Mouse (Mus musculus) heart, embryonic 11.5 days (tissue): ENCODE measurements around the gene Ephb2. TPM values are rescaled to one million over a fixed set of nuclear protein-coding genes. Genes with fewer than 3 reads are reported as not detected.

ENCODE experiments used
- ATAC-seq: fragments of 200-750 bp; cut with Nextera tagmentation; replicated peaks from 2 replicates; pipeline ENCODE4 v1.8.0; 2017; ENCODE audit warnings: moderate library complexity; ENCODE audit not compliant: insufficient number of reproducible peaks, low FRiP score, low TSS enrichment
- H3K27ac ChIP-seq: fragments of 300-500 bp; sonication (generic); 2 replicates; pipeline ENCODE4 v1.5.1; 2014; ENCODE audit warnings: mild to moderate bottlenecking, low read depth, low read length
- H3K27me3 ChIP-seq: fragments of 300-500 bp; sonication (generic); 2 replicates; pipeline ENCODE4 v1.6.1; 2014; ENCODE audit warnings: mild to moderate bottlenecking, low read length, mixed read lengths; ENCODE audit not compliant: control insufficient read depth, insufficient read depth
- H3K36me3 ChIP-seq: fragments of 300-500 bp; sonication (generic); 2 replicates; pipeline ENCODE4 v1.6.1; 2014; ENCODE audit warnings: mild to moderate bottlenecking, low read length, moderate library complexity, mixed read lengths; ENCODE audit not compliant: control insufficient read depth, insufficient read depth
- H3K4me1 ChIP-seq: fragments of 300-500 bp; sonication (generic); 2 replicates; pipeline ENCODE4 v1.6.1; 2014; ENCODE audit warnings: low read length; ENCODE audit not compliant: control insufficient read depth, insufficient read depth
- H3K4me2 ChIP-seq: fragments of 300-500 bp; sonication (generic); 2 replicates; pipeline ENCODE4 v1.6.1; 2014; ENCODE audit warnings: mild to moderate bottlenecking, moderate library complexity
- H3K4me3 ChIP-seq: fragments of 300-500 bp; sonication (generic); 2 replicates; pipeline ENCODE4 v1.5.1; 2014; ENCODE audit warnings: low read depth, low read length
- H3K9ac ChIP-seq: fragments of 300-500 bp; sonication (generic); 2 replicates; pipeline ENCODE4 v1.6.1; 2014; ENCODE audit warnings: mild to moderate bottlenecking, low read depth, low read length, moderate library complexity
- H3K9me3 ChIP-seq: fragments of 300-500 bp; sonication (generic); replicated peaks from 2 replicates; pipeline ENCODE4 v1.6.1; 2016; ENCODE audit warnings: low read length; ENCODE audit not compliant: control insufficient read depth
- WGBS: fragments of 180-500 bp; shearing (Covaris S2); extraction: QIAGEN DNeasy Blood & Tissue Kit; methylation state at CpG from one replicate; pipeline ENCODE4 v1.1.7; 2014; ENCODE audit not compliant: insufficient replicate concordance; 5-methylcytosine and 5-hydroxymethylcytosine counted together
- polyA plus RNA-seq: library from polyadenylated mRNA; unstranded; fragments of >200 nt; fragmentation: Nextera tagmentation; extraction: Ambion mirVana; gene quantifications from 2 replicates; pipeline ENCODE4 v1.2.1, GENCODE M21; 2014

The Ephb2 gene
- polyA plus RNA-seq, 1 experiment from 2014 or later = 2.5 TPM

GRCm38 (mm10) chr4:136699084-136699450 lies 136.7 kb downstream of the Ephb2 start:
- 77% methylated on average over 7 of the region's 7 CpGs for WGBS
- ATAC-seq = no peak
- no peaks in the 10 kb centered on the region for H3K4me1 ChIP-seq

GRCm38 (mm10) chr4:136698404-136699083 lies 137.2 kb downstream of the Ephb2 start:
- WGBS = 78% methylated on average over 11 of the region's 11 CpGs
- no peaks in the 10 kb centered on the region for H3K4me1 ChIP-seq
- H3K27me3 ChIP-seq = peaks cover 9% of the 10 kb centered on the region; the same call in 1 of the 2 replicates
- ATAC-seq = no peak
- no peaks in the 10 kb centered on the region for H3K9me3 ChIP-seq
- no peak overlapping the region for H3K4me2 ChIP-seq
- no peak overlapping the region for H3K27ac ChIP-seq
- H3K4me3 ChIP-seq = no peak overlapping the region
- H3K36me3 ChIP-seq = no peaks in the 10 kb centered on the region
- H3K9ac ChIP-seq = no peak overlapping the region

More at GRCm38 (mm10) chr4:136699084-136699450, 136.7 kb downstream of the Ephb2 start:
- Histone ChIP-seq H3K9ac (no peak overlapping the region), H3K9me3 (no peaks in the 10 kb centered on the region), H3K27ac (no peak overlapping the region), H3K36me3 (no peaks in the 10 kb centered on the region), H3K4me3 (no peak overlapping the region), H3K4me2 (no peak overlapping the region), H3K27me3 (peaks cover 9% of the 10 kb centered on the region; the same call in 1 of the 2 replicates)

GRCm38 (mm10) chr4:136697325-136697724 lies 138.5 kb downstream of the Ephb2 start:
- Histone ChIP-seq H3K4me2 (no peak overlapping the region), H3K36me3 (no peaks in the 10 kb centered on the region), H3K9ac (no peak overlapping the region), H3K27me3 (peaks cover 9% of the 10 kb centered on the region; the same call in 1 of the 2 replicates), H3K4me1 (no peaks in the 10 kb centered on the region), H3K9me3 (no peaks in the 10 kb centered on the region), H3K27ac (no peak overlapping the region), H3K4me3 (no peak overlapping the region)
- WGBS = 87% methylated on average over 6 of the region's 6 CpGs
- no peak for ATAC-seq

- no peak overlapping the region for H3K4me2 ChIP-seq
- H3K4me3 ChIP-seq = no peak overlapping the region
- H3K9me3 ChIP-seq = no peaks in the 10 kb centered on the region
- no peak overlapping the region for H3K27ac ChIP-seq
- ATAC-seq = no peak
- H3K27me3 ChIP-seq = peaks cover 9% of the 10 kb centered on the region; the same call in 1 of the 2 replicates
- H3K4me1 ChIP-seq = no peaks in the 10 kb centered on the region
- WGBS = 19% methylated on average over 5 of the region's 5 CpGs
- no peaks in the 10 kb centered on the region for H3K36me3 ChIP-seq
- no peak overlapping the region for H3K9ac ChIP-seq
Observed at GRCm38 (mm10) chr4:136696381-136696925, 139.3 kb downstream of the Ephb2 start.

- H3K4me3 ChIP-seq = no peak overlapping the region
- H3K27ac ChIP-seq = no peak overlapping the region
- no peak overlapping the region for H3K4me2 ChIP-seq
- no peak for ATAC-seq
- no peaks in the 10 kb centered on the region for H3K9me3 ChIP-seq
- no peak overlapping the region for H3K9ac ChIP-seq
- no peaks in the 10 kb centered on the region for H3K36me3 ChIP-seq
- no peaks in the 10 kb centered on the region for H3K4me1 ChIP-seq
- H3K27me3 ChIP-seq = peaks cover 9% of the 10 kb centered on the region; the same call in 1 of the 2 replicates
- WGBS = 85% methylated on average over 9 of the region's 9 CpGs
Observed at GRCm38 (mm10) chr4:136695696-136696095, 140.1 kb downstream of the Ephb2 start.

GRCm38 (mm10) chr4:136690034-136690433 lies 145.8 kb downstream of the Ephb2 start:
- Histone ChIP-seq H3K36me3 (no peaks in the 10 kb centered on the region), H3K9me3 (no peaks in the 10 kb centered on the region), H3K4me3 (no peak overlapping the region), H3K9ac (no peak overlapping the region), H3K4me2 (no peak overlapping the region), H3K27ac (no peak overlapping the region), H3K4me1 (no peaks in the 10 kb centered on the region; the same call in 1 of the 2 replicates), H3K27me3 (peaks cover 16% of the 10 kb centered on the region)
- no peak for ATAC-seq
- WGBS = 83% methylated on average over 12 of the region's 12 CpGs

GRCm38 (mm10) chr4:136688113-136688512 lies 147.7 kb downstream of the Ephb2 start:
- H3K9me3 ChIP-seq = no peaks in the 10 kb centered on the region
- H3K36me3 ChIP-seq = no peaks in the 10 kb centered on the region
- ATAC-seq = no peak
- H3K4me3 ChIP-seq = no peak overlapping the region
- H3K4me1 ChIP-seq = no peaks in the 10 kb centered on the region; the same call in 1 of the 2 replicates
- 57% methylated on average over 4 of the region's 4 CpGs for WGBS
- no peak overlapping the region for H3K4me2 ChIP-seq
- H3K27ac ChIP-seq = no peak overlapping the region
- no peak overlapping the region for H3K9ac ChIP-seq
- H3K27me3 ChIP-seq = peaks cover 28% of the 10 kb centered on the region

- no peaks in the 10 kb centered on the region for H3K9me3 ChIP-seq
- H3K9ac ChIP-seq = no peak overlapping the region
- H3K36me3 ChIP-seq = no peaks in the 10 kb centered on the region
- no peaks in the 10 kb centered on the region; the same call in 1 of the 2 replicates for H3K4me1 ChIP-seq
- ATAC-seq = no peak
- peaks cover 37% of the 10 kb centered on the region for H3K27me3 ChIP-seq
- H3K4me3 ChIP-seq = no peak overlapping the region
- WGBS = 51% methylated on average over 10 of the region's 10 CpGs
- no peak overlapping the region for H3K27ac ChIP-seq
- no peak overlapping the region for H3K4me2 ChIP-seq
Observed at GRCm38 (mm10) chr4:136685431-136685869, 150.3 kb downstream of the Ephb2 start.
